Mouse (Mus musculus): Measurements from ENCODE around the gene Pom121l12.

Pom121l12 gene

DNA sequence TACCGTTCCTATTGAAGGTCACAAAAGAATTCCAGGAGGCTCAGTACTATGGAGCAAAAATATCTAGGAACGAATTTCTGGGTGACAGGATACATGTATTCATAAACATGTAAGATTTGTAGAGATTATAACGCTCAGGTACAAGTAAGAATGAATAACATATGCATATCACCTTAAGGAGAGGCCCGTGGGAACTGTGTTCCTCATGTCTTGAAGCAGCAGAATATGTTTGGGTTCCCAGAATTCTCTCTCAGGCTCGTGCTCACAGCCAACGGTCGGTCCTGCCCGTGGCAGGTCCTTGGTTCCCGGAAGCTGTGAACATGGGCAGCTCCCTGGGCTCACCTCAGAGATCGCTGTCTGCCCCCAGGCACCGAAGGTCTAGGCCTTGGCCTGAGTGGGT, at the start of gene Pom121l12:
Gene Pom121l12, plus strand, starts transcription at position 301 of the 400 bp plus-strand sequence.
- no peak for DNase-seq (ENCODE audit: low read depth)

DNA sequence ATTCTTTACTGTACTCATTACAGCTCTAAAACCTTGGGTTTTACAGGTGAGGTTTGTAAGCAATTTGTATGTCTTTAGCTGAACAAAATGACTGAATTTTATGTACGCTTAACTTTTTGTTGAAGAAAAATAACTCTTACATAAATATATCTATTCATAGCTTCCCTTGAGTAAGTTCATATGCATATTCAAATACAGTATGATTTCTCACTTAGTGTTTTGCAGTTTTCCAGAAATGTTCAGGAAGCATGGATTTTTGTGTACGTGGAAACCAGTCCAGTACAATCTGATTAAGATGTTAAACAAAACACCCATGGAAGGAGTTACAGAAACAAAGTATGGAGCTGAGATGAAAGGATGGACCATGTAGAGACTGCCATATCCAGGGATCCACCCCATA, 12.8 kb downstream of the Pom121l12 start:
- no peak for DNase-seq (ENCODE audit: low read depth)

All from NIH3T3 (cell line).